In the genomic region with DNA sequence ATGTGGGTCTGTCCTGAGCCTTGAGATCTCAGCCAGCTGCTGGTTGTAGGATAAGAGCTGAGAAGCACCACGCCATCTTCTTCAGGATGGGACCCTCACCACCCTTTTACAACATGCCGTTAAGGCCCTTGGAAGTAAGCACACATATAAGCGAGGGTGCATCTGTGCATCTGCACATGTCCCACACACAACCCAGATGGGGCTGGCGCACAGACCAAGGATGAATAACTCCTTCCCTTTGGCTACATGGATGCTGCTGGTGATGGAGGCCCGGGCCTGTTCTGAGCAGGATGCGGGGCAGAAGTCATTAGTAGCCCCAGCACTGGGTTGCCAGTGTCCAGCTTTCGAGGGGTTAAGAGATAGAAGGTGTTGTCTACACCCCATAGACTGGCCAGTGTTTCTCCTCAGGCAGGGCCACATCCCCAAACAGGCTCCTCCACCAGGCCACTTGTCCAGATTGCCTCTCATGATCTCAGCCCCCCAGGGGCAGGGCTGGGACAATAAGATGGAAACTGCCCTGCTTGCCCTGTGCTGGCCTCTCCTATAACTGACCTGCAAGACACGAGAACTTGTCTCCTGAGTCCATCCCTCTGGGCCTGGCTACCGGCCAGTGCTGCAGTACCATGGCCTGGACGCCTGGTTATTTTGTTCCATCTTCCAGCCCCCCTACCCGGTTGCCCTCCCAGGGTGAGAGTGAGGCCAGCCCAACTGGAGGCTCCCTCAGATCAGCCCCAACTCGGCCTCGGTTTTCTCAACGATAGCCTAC, we compare ENCODE assay signal across 8 mouse cellular contexts. TPM values are rescaled to one million over a fixed set of nuclear protein-coding genes. Genes with fewer than 3 reads are reported as not detected.
DNase-seq lines count a peak whose midpoint lies in the region; ATAC-seq and TF ChIP-seq lines count a peak whose summit lies in the region.

No protein-coding gene starts in this region.

- no peak overlapping the region; the same call in none of the 2 replicates for H3K27ac ChIP-seq in heart, adult 2 months
- H3K27ac ChIP-seq in forebrain, embryonic 14.5 days (ENCODE audit: low read depth, low read length), result peak overlapping the region; percentile 100
- H3K27ac ChIP-seq in limb, embryonic 12.5 days, result peak overlapping the region; percentile 97; the same call in 1 of the 2 replicates

- TF ChIP-seq CTCF in heart, adult 2 months (IDR thresholded peaks at IDR 0.05), result 0 out of 2 replicates have a peak, but pooled peaks have one; percentile 14
- TF ChIP-seq CTCF in E14TG2a.4 (conservative IDR thresholded peaks at IDR 0.05; ENCODE audit: low read length), result no peak

- intact Hi-C loops in heart, adult 2 months (cut with DNase I), result no loop called here

- 35% methylated on average over 14 of the region's 14 CpGs for WGBS in heart, adult 2 months
- WGBS in forebrain, embryonic 14.5 days, result 27% methylated on average over 14 of the region's 14 CpGs
- 36% methylated on average over 14 of the region's 14 CpGs for WGBS in limb, embryonic 12.5 days

- no peaks in the 10 kb centered on the region for H3K36me3 ChIP-seq in heart, adult 2 months (ENCODE audit: control insufficient read depth, insufficient read depth, low read length)
- 0 out of 2 replicates have a peak, but pooled peaks cover 4% of the 10 kb centered on the region for H3K36me3 ChIP-seq in E14TG2a.4 (ENCODE audit: insufficient read depth, low read length)
- peaks cover 30% of the 10 kb centered on the region for H3K36me3 ChIP-seq in forebrain, embryonic 14.5 days (ENCODE audit: control insufficient read depth, insufficient read depth, low read length)
- peaks cover 41% of the 10 kb centered on the region for H3K36me3 ChIP-seq in limb, embryonic 12.5 days

- DNase-seq in heart, adult 2 months, result peak; percentile 32 to 55
- no peak for DNase-seq in heart, adult 8-10 months (ENCODE audit: low spot score)
- peak; percentile 55 for DNase-seq in forebrain, embryonic 14.5 days (ENCODE audit: low spot score)
- DNase-seq in retina, postnatal 1 day, result peak; percentile 56
- no peak for DNase-seq in cerebellum, adult 9-10 months
- DNase-seq in kidney, adult 18-20 months, result no peak

- H3K4me3 ChIP-seq in heart, adult 2 months, result no peak overlapping the region; the same call in 1 of the 2 replicates
- peak overlapping the region; percentile 82; the same call in 1 of the 2 replicates for H3K4me3 ChIP-seq in E14TG2a.4 (replicated peaks; ENCODE audit: low read length)
- H3K4me3 ChIP-seq in forebrain, embryonic 14.5 days (ENCODE audit: low read depth, low read length), result peak overlapping the region; percentile 99
- peak overlapping the region; percentile 99 for H3K4me3 ChIP-seq in limb, embryonic 12.5 days (replicated peaks)

- peak overlapping the region; percentile 99 for H3K4me2 ChIP-seq in forebrain, embryonic 14.5 days (ENCODE audit: low read length)
- peak overlapping the region; percentile 80 for H3K4me2 ChIP-seq in limb, embryonic 12.5 days

- H3K9me3 ChIP-seq in E14TG2a.4 (ENCODE audit: low read length), result no peaks in the 10 kb centered on the region
- H3K9me3 ChIP-seq in forebrain, embryonic 14.5 days (replicated peaks; ENCODE audit: control insufficient read depth, low read length), result no peaks in the 10 kb centered on the region
- no peaks in the 10 kb centered on the region for H3K9me3 ChIP-seq in limb, embryonic 12.5 days

- no peak overlapping the region for H3K9ac ChIP-seq in heart, adult 2 months (ENCODE audit: low read depth, low read length)
- H3K9ac ChIP-seq in forebrain, embryonic 14.5 days (ENCODE audit: low read length), result peak overlapping the region; percentile 100
- H3K9ac ChIP-seq in limb, embryonic 12.5 days (replicated peaks), result peak overlapping the region; percentile 100

- no peaks in the 10 kb centered on the region for H3K79me2 ChIP-seq in heart, adult 2 months (replicated peaks; ENCODE audit: control insufficient read depth, insufficient read depth, low read length)

- no peak for TF ChIP-seq EP300 in heart, adult 2 months (IDR thresholded peaks at IDR 0.05; ENCODE audit: insufficient read depth, low read depth, low read length)

- TF ChIP-seq POLR2A in heart, adult 2 months (IDR thresholded peaks at IDR 0.05; ENCODE audit: insufficient read depth, low read depth, low read length), result no peak

- H3K27me3 ChIP-seq in heart, adult 2 months (ENCODE audit: control insufficient read depth, insufficient read depth, low read length), result no peaks in the 10 kb centered on the region
- H3K27me3 ChIP-seq in E14TG2a.4 (ENCODE audit: insufficient read depth, low read length), result peaks cover 81% of the 10 kb centered on the region
- no peaks in the 10 kb centered on the region for H3K27me3 ChIP-seq in forebrain, embryonic 14.5 days (replicated peaks; ENCODE audit: control insufficient read depth, insufficient read depth, low read length)
- H3K27me3 ChIP-seq in limb, embryonic 12.5 days, result no peaks in the 10 kb centered on the region

- ATAC-seq in forebrain, embryonic 14.5 days, result no peak
- ATAC-seq in limb, embryonic 12.5 days (ENCODE audit: insufficient number of reproducible peaks, insufficient read depth, low FRiP score, low TSS enrichment, low read depth), result no peak

- peaks cover 2% of the 10 kb centered on the region for H3K4me1 ChIP-seq in heart, adult 2 months (ENCODE audit: control insufficient read depth, insufficient read depth, low read length)
- H3K4me1 ChIP-seq in E14TG2a.4 (replicated peaks; ENCODE audit: low read depth, low read length), result peaks cover 62% of the 10 kb centered on the region
- H3K4me1 ChIP-seq in forebrain, embryonic 14.5 days (ENCODE audit: control insufficient read depth, insufficient read depth, low read length), result peaks cover 38% of the 10 kb centered on the region
- peaks cover 45% of the 10 kb centered on the region for H3K4me1 ChIP-seq in limb, embryonic 12.5 days (replicated peaks)

RNA-seq across cellular contexts. Expression of gene Dbn1, which starts 1.7 kb away (rescaled TPM):
- total RNA-seq in heart, adult 2 months (2021), result 1 to 10 TPM; 4.8 to 9.3 TPM
- polyA plus RNA-seq in heart, adult 2 months (2012; rRNA removed), result 10.4 and 11.5 TPM in 2 replicates
- 1 to 10 TPM; 3.8 to 6.4 (median 5.1) TPM for total RNA-seq in heart, adult 8-10 months (2022)
- 396 and 523 TPM in 2 replicates for polyA plus RNA-seq in forebrain, embryonic 14.5 days (2014; fragmentation: Nextera tagmentation; extraction: Ambion mirVana)
- polyA plus RNA-seq in limb, embryonic 12.5 days (2016; fragmentation: Nextera tagmentation; extraction: Ambion mirVana), result 361 and 375 TPM in 2 replicates

RNA-seq across cellular contexts. Expression of gene Prr7, which starts 22.1 kb away (rescaled TPM):
- total RNA-seq in heart, adult 2 months (2021), result under 1 TPM; 0.86 to 0.94 TPM
- polyA plus RNA-seq in heart, adult 2 months (2012; rRNA removed), result 0.53 and 1.1 TPM in 2 replicates
- total RNA-seq in heart, adult 8-10 months (2022), result 1 to 10 TPM in 1 of 4 experiments, under 1 TPM in 3; 0.44 to 1.2 (median 0.65) TPM
- polyA plus RNA-seq in forebrain, embryonic 14.5 days (2014; fragmentation: Nextera tagmentation; extraction: Ambion mirVana), result 6.7 and 7.4 TPM in 2 replicates
- polyA plus RNA-seq in limb, embryonic 12.5 days (2016; fragmentation: Nextera tagmentation; extraction: Ambion mirVana), result 0.67 and 1.1 TPM in 2 replicates

RNA-seq across cellular contexts. Expression of gene Pdlim7, which starts 27.3 kb away (rescaled TPM):
- 10 to 100 TPM; 46.9 to 54.0 TPM for total RNA-seq in heart, adult 2 months (2021)
- polyA plus RNA-seq in heart, adult 2 months (2012; rRNA removed), result 86.3 and 98.2 TPM in 2 replicates
- 10 to 100 TPM; 38.4 to 49.4 (median 49.0) TPM for total RNA-seq in heart, adult 8-10 months (2022)
- polyA plus RNA-seq in forebrain, embryonic 14.5 days (2014; fragmentation: Nextera tagmentation; extraction: Ambion mirVana), result 124 and 127 TPM in 2 replicates
- polyA plus RNA-seq in limb, embryonic 12.5 days (2016; fragmentation: Nextera tagmentation; extraction: Ambion mirVana), result 154 and 158 TPM in 2 replicates

RNA-seq across cellular contexts. Expression of gene Grk6, which starts 41.3 kb away (rescaled TPM):
- 10 to 100 TPM; 17.1 to 19.5 TPM for total RNA-seq in heart, adult 2 months (2021)
- polyA plus RNA-seq in heart, adult 2 months (2012; rRNA removed), result 22.5 and 29.0 TPM in 2 replicates
- total RNA-seq in heart, adult 8-10 months (2022), result 10 to 100 TPM; 14.9 to 19.0 (median 16.6) TPM
- polyA plus RNA-seq in forebrain, embryonic 14.5 days (2014; fragmentation: Nextera tagmentation; extraction: Ambion mirVana), result 25.0 and 28.9 TPM in 2 replicates
- 66.6 and 69.1 TPM in 2 replicates for polyA plus RNA-seq in limb, embryonic 12.5 days (2016; fragmentation: Nextera tagmentation; extraction: Ambion mirVana)

RNA-seq across cellular contexts. Expression of gene Dok3, which starts 42.9 kb away (rescaled TPM):
- 1 to 10 TPM; 1.9 to 2.4 TPM for total RNA-seq in heart, adult 2 months (2021)
- polyA plus RNA-seq in heart, adult 2 months (2012; rRNA removed), result 3.7 and 7.3 TPM in 2 replicates
- total RNA-seq in heart, adult 8-10 months (2022), result 1 to 10 TPM in 3 of 4 experiments, under 1 TPM in 1; 0.97 to 3.8 (median 1.4) TPM
- polyA plus RNA-seq in forebrain, embryonic 14.5 days (2014; fragmentation: Nextera tagmentation; extraction: Ambion mirVana), result 1.4 and 2.9 TPM in 2 replicates
- polyA plus RNA-seq in limb, embryonic 12.5 days (2016; fragmentation: Nextera tagmentation; extraction: Ambion mirVana), result 2.4 and 2.7 TPM in 2 replicates

Comparison
In these comparisons a context has a peak if more than half of its experiments do, and no peak if none do; other contexts are left out.
1. DNase-seq: peak in heart, adult 2 months (2 of 2), forebrain, embryonic 14.5 days (single experiment) and retina, postnatal 1 day (single experiment); none in heart, adult 8-10 months (single experiment), cerebellum, adult 9-10 months (single experiment) and kidney, adult 18-20 months (single experiment).
2. RNA of gene Dbn1, which starts 1.7 kb away (polyA plus RNA-seq): 396 to 523 TPM in forebrain, embryonic 14.5 days and 361 to 375 TPM in limb, embryonic 12.5 days; 10.4 to 11.5 TPM in heart, adult 2 months; every median in the first group is over 10 times any median in the second.